Comparison of ENCODE assay signal across 28 mouse cellular contexts in genomic region chr17:84903625-84904337, GRCm38 (mm10). TPM values are rescaled to one million over a fixed set of nuclear protein-coding genes. Genes with fewer than 3 reads are reported as not detected.
DNase-seq lines count a peak whose midpoint lies in the region; ATAC-seq and TF ChIP-seq lines count a peak whose summit lies in the region.
"Had no signal": no experiment of that assay in that cellular context is flagged by ENCODE, and none has a peak within 500 bp of the region (broad histone marks: within the 10 kb centered on the region; RNA-seq: fewer than 3 reads in every experiment).

No protein-coding gene starts in this region.

- TF ChIP-seq POLR2A in kidney, adult 2 months (IDR thresholded peaks at IDR 0.05; ENCODE audit: low read depth, low read length): no peak

- peak overlapping the region; percentile 62; the same call in 1 of the 2 replicates for H3K27ac ChIP-seq in kidney, embryonic 14.5 days (ENCODE audit: low read depth, low read length)
- H3K27ac ChIP-seq in kidney, adult 2 months (ENCODE audit: insufficient read depth, low read depth, low read length): no peak overlapping the region
- H3K27ac ChIP-seq: forebrain, embryonic 13.5 days; layer of hippocampus, adult 2 months; left cerebral cortex, adult 2 months; limb, embryonic 12.5 days; liver, embryonic 15.5 days; neural tube, embryonic 15.5 days; stomach, postnatal 0 days had no signal

- no peak overlapping the region for H3K9ac ChIP-seq in kidney, embryonic 14.5 days (ENCODE audit: low read depth, low read length)
- H3K9ac ChIP-seq: forebrain, embryonic 13.5 days; limb, embryonic 12.5 days; liver, embryonic 15.5 days; lung, embryonic 14.5 days; neural tube, embryonic 15.5 days had no signal

- no peaks in the 10 kb centered on the region for H3K4me1 ChIP-seq in kidney, embryonic 14.5 days (ENCODE audit: control insufficient read depth, insufficient read depth, low read length)
- no peaks in the 10 kb centered on the region for H3K4me1 ChIP-seq in kidney, adult 2 months (ENCODE audit: control insufficient read depth, insufficient read depth, low read length)
- H3K4me1 ChIP-seq: forebrain, embryonic 13.5 days; limb, embryonic 12.5 days; liver, embryonic 15.5 days; neural tube, embryonic 15.5 days had no signal

- no peak for TF ChIP-seq CTCF in kidney, adult 2 months (conservative IDR thresholded peaks at IDR 0.05; ENCODE audit: insufficient read depth, insufficient read length, low read depth, low read length)

- peak; percentile 78 for ATAC-seq in kidney, embryonic 14.5 days (ENCODE audit: low FRiP score, low TSS enrichment)
- ATAC-seq: activated CD4-positive, CD25-positive, alpha-beta regulatory T cell, adult 4 months; forebrain, embryonic 13.5 days; hindbrain, embryonic 16.5 days had no signal

- 45% methylated on average over 9 of the region's 9 CpGs for WGBS in kidney, embryonic 14.5 days
- 73% methylated on average over 9 of the region's 9 CpGs for WGBS in kidney, adult 2 months

- H3K27me3 ChIP-seq in kidney, embryonic 14.5 days (ENCODE audit: control insufficient read depth, insufficient read depth, low read length): no peaks in the 10 kb centered on the region
- H3K27me3 ChIP-seq in kidney, adult 2 months (replicated peaks; ENCODE audit: control insufficient read depth, insufficient read depth, low read length): no peaks in the 10 kb centered on the region
- H3K27me3 ChIP-seq: forebrain, embryonic 13.5 days; limb, embryonic 12.5 days; liver, embryonic 15.5 days; neural tube, embryonic 15.5 days had no signal

- H3K4me2 ChIP-seq in kidney, embryonic 14.5 days (replicated peaks; ENCODE audit: low read depth, low read length): no peak overlapping the region
- H3K4me2 ChIP-seq: forebrain, embryonic 13.5 days; limb, embryonic 12.5 days; liver, embryonic 15.5 days; lung, embryonic 14.5 days; neural tube, embryonic 15.5 days had no signal

- no peaks in the 10 kb centered on the region for H3K36me3 ChIP-seq in kidney, embryonic 14.5 days (ENCODE audit: control insufficient read depth, insufficient read depth, low read length)
- H3K36me3 ChIP-seq in kidney, adult 2 months (ENCODE audit: control insufficient read depth, insufficient read depth, low read length): no peaks in the 10 kb centered on the region
- H3K36me3 ChIP-seq: limb, embryonic 12.5 days; liver, embryonic 15.5 days; neural tube, embryonic 15.5 days had no signal

- H3K4me3 ChIP-seq in kidney, embryonic 14.5 days (ENCODE audit: low read length): no peak overlapping the region
- no peak overlapping the region for H3K4me3 ChIP-seq in kidney, adult 2 months (ENCODE audit: insufficient read depth, low read depth, low read length)
- H3K4me3 ChIP-seq: forebrain, embryonic 13.5 days; layer of hippocampus, adult 2 months; left cerebral cortex, adult 2 months; limb, embryonic 12.5 days; liver, embryonic 15.5 days; neural tube, embryonic 15.5 days had no signal

- peak; percentile 64 for DNase-seq in gastrocnemius, adult 18-20 months (ENCODE audit: low spot score)
- DNase-seq in gastrocnemius, postnatal 10 days: no peak
- DNase-seq in kidney, adult 2 months: no peak
- peak; percentile 10 for DNase-seq in right cerebral cortex, adult 18-20 months
- DNase-seq in right cerebral cortex, adult 2 months (ENCODE audit: low spot score in 2 of 2): no peak
- DNase-seq in T-cell, adult 2 months (ENCODE audit: low spot score): no peak
- DNase-seq: adrenal gland, postnatal 10 days; B cell, adult 2 months; cerebellum, adult 18-20 months; cerebellum, postnatal 10 days; heart, postnatal 14 days; kidney, adult 8-10 months; lung, embryonic 14.5 days; lung, postnatal 14 days; midbrain, embryonic 14.5 days; retina, postnatal 1 day; thymus, adult 18-20 months; thymus, postnatal 25 days had no signal

- no peaks in the 10 kb centered on the region for H3K9me3 ChIP-seq in kidney, embryonic 14.5 days (ENCODE audit: control insufficient read depth, low read length)
- H3K9me3 ChIP-seq: forebrain, embryonic 13.5 days; limb, embryonic 12.5 days; liver, embryonic 15.5 days; neural tube, embryonic 15.5 days had no signal

RNA-seq across cellular contexts. Expression of gene Ppm1b, which starts 52.8 kb away (rescaled TPM):
- 100 to 1,000 TPM; 168 to 210 TPM for total RNA-seq in gastrocnemius, adult 18-20 months (2021)
- 100 to 1,000 TPM; 139 to 151 TPM for total RNA-seq in gastrocnemius, postnatal 10 days (2021)
- 54.4 and 79.3 TPM in 2 replicates for polyA plus RNA-seq in kidney, embryonic 14.5 days (2014; fragmentation: Nextera tagmentation; extraction: Ambion mirVana)
- polyA plus RNA-seq in kidney, adult 2 months (2012; rRNA removed): 34.2 and 46.4 TPM in 2 replicates

Comparison
In these comparisons a context has a peak if more than half of its experiments do, and no peak if none do; other contexts are left out.
1. DNase-seq: peak in gastrocnemius, adult 18-20 months (single experiment) and right cerebral cortex, adult 18-20 months (single experiment); none in gastrocnemius, postnatal 10 days (single experiment), kidney, adult 2 months (single experiment), right cerebral cortex, adult 2 months (0 of 2) and T-cell, adult 2 months (single experiment).